Mouse (Mus musculus) MN1 (cell line): Measurements from ENCODE around the gene Coasy.

Experiments used
- DNase-seq: peaks from one replicate; pipeline ENCODE4 v3.0.0-alpha.2; 2016; ENCODE audit warnings: low spot score

Gene Coasy

DNA sequence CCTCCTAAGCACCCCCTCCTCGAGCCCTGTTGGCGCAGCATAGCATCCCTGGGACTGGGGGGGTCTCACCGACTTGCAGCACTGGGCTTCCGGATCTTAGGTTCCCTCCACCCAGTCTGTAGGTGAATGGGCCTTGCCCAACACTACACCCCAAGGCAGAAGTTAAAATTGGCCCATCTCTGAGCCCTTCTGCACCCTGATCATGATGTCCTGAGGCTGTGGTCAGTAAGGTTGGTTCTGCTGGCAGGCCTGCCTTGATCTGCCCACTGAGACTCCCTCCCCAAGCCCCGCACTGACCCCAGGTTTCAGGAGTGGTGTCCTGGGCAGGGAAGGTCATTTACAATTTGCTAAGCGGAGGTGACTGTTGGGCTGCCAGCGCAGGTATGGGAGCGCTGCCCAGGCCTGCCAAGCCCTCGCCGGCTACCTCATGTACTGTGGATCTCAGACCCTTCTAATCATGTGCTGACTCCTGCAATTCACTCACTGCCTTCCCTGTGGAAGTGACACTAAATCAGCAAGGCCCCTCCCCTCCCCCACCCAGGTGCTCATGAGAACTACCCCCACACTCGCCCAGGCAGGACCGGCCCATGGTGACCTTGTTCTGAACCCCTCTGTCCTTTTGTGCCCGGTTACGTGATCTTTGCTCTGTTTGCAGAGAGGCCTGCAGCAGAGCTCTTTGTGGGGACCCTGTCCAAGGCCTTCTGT lies 19.2 kb upstream of the Coasy start:
- no peak for DNase-seq

DNA sequence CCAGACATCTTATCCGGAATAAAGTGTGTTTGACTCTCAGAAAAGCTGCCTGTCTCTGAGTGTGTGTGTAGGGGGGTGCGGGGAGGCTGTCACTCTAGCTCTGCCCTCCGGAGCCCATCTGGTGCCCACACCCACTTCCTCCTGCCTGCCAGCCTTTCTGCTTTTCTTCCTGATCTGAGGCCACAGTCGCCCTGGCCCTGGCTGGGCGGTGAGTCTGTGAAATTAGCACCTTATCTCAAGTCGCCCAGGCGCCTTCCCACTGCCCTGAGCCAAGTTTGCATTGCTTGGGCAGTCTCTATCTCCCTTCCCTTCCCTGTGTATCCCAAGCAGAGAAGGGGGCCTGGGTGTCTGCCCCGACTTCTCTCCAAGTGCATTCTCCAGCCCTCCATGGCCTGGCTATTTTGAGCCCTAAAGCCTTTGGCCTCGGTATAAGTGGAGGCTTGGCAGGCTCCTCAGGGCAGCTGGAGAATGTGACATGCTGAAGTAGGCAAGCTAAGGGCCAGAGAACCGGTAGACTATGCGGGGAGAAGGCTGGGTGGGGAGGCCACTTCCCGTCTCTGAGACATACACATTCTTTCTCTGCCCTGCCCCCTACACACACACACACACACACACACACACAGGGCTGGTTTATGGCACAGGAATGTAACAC lies 18.6 kb upstream of the Coasy start:
- DNase-seq = peak; percentile 85

DNA sequence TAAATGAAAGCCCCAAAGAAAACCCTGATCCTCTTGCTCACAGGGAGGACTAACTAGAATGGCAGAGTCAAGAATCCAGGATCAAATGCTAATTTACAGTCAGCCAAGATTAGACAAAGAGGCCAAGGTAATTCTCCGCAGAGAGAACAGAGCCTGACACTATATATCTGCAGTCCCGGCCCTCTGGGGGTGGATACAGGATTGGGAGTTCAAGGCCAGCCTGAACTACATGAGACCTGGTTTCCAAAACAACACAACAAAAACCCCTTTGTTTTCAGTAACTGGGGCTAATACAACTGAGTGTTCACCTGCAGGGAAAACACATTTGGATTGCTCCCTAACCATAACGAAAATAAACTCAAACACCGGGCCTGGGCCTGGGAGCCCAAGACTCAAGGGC lies 17.9 kb upstream of the Coasy start:
- DNase-seq = no peak

DNA sequence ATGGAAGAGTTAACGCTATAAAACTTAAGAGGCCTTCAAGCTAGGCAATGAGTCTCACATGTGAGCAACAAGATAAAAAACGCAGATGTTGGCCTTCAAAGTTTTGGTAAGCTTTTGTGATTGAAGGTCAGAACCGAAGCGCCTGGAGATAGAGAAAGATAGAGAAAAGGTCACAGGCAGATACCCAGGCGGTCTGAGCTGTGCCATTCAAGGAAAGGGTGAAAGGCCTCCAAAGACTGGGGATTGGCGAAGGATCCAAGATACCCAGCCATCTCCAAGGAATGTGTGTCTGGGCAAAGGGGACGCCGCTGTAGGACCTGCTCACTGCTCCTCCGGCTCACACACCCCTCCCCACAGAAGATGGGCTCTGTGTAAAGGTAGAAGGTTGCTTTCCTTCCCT lies 17.4 kb upstream of the Coasy start:
- DNase-seq = no peak

DNA sequence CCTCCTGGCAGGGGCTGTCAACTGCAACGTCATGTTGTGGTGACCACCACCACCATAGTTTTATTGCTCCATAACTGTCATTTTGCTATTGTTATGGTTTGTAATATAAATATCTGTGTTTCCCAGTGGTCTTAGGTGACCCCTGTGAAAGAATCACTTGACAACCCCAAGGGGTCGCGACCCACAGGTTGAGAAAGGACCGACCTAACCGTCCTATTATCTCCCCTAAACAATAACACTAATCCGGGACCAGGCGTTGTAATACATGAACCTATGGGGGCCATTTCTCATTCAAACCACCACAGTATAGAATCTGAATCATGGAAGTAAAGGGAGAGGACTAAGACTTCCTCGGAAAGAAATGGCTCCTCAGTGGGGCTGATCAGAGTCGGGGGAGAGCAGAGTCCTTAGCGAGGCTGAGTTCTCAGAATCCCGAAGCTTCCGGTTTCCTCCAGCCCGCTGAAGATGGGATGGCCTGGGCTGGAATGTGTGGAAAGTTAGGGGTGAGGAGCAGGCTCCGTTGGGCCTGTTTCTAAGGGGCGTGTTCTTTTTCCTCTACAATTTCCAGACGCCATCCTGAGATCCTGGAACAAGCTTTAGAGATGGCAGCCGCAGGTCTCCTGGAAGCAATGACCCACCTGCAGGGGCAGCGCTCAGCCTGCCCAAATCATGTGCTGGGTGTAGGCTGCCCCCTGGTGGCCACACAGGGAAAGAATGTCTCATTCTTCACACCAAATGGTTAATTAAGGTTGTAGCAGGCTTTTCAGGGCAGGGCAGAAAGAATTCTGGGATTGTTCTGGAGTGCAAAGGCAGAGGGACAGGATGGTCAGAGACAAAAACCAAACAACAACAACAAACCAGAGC lies 15.6 kb upstream of the Coasy start:
- DNase-seq = peak; percentile 79

DNA sequence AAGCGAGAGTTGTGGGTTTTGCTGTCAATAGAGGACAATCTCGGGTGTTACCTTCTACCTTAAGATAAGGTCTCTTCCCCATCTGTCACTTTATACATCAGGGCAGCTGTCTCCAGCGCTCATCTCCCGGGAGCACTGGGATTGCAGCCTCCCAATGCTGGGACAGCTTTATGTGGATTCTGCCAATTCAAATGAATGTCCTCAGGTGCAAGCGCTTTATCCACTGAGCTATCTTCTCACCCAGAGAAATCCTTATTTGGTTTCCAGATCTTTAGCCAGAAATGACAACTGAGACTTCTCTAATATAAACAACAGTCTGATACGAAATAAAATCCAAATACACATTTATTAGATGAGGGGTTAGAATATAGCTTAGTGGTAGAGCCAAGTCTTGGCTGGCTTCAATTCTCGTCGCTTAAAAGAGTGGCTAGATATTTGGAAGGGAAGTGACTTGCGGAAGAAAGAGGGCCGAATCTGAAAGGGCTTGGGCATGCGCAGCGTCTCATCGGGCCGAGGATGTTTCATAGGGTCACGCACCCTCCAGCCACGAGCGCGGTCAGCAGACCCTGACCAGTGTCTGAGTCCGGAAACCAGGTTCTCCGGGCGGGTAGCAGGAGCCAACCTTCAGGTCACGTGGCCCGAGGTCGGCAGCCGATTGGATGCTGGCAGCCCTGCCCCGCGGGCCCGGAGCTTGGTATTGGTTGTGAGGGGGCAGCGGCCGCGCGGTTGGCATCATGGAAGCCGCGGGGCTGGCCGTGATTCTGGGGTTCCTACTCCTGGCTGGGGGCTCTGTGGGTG lies 12.8 kb upstream of the Coasy start, which contains the start of gene Naglu:
Gene Naglu, plus strand, starts transcription at position 622 of the 798 bp plus-strand sequence.
- DNase-seq = peak; percentile 96

DNA sequence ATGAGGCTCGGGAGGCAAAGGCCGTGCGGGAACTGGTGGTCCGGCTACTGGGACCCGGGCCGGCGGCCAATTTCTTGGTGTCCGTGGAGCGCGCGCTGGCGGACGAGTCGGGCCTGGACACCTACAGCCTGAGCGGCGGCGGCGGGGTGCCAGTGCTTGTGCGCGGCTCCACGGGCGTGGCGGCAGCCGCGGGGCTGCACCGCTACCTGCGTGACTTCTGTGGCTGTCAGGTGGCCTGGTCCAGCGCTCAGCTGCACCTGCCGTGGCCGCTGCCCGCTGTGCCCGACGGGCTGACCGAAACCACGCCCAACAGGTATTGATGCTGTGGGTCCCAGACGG lies 12.2 kb upstream of the Coasy start:
- DNase-seq = no peak

DNA sequence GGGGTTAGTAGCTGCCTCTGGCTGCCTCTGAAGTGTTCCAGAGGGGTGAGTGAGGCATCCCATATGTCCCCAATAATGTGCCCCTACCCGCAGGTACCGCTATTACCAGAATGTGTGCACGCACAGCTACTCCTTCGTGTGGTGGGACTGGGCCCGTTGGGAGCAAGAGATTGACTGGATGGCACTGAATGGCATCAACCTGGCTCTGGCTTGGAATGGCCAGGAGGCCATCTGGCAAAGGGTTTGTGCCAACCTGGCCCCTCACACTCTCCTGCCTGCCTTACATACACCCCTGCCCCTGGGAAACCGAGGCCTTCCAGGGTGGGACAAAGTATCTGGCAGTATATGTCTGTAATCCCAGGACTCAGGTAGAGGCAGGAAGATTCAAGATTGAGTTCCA lies 11.4 kb upstream of the Coasy start:
- no peak for DNase-seq

DNA sequence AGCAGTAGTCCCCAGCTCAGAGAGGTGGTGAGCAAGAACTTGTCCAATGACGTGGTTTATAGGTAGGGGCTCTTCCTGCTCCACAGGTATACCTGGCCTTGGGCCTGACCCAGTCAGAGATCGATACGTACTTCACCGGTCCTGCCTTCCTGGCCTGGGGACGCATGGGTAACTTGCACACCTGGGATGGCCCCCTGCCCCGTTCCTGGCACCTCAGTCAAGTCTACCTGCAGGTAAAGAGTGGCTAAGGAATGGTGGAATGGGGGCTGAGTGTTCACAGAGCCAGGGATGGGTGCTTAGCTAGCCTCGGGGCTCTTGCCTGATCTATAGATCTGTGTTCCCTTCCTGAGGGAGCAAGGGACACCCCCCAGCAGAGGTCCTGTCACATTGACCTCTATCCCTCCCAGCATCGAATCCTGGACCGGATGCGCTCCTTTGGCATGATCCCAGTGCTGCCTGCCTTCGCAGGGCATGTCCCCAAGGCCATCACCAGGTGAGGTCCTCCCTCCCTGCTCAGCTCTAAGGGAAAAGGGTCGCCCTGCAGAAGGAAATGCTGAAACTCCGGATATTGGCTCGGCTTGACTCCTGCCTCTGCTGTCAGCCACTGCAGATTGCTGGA lies 10.4 kb upstream of the Coasy start:
- DNase-seq = no peak

DNA sequence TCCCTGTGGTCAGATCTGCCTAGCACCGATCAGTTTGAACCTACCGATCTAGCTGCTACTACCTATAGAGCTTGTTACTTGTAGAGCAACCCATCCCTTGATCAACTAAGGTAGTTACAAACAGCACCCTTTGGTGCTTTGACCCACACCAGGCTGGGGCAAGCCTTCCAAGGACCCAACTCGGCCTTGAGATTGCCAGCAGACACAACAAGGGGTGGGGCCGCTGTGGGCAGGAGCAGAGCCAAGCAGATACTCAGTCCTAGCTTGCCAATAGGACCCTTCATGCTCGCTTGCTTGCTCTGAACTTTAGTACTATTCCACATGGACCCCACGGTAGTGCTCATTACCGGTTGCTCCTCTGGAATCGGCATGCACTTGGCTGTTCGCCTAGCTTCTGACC lies 4.2 kb upstream of the Coasy start, which contains the start of gene Hsd17b1:
Gene Hsd17b1, plus strand, starts transcription at position 291 of the 400 bp plus-strand sequence.
- no peak for DNase-seq

DNA sequence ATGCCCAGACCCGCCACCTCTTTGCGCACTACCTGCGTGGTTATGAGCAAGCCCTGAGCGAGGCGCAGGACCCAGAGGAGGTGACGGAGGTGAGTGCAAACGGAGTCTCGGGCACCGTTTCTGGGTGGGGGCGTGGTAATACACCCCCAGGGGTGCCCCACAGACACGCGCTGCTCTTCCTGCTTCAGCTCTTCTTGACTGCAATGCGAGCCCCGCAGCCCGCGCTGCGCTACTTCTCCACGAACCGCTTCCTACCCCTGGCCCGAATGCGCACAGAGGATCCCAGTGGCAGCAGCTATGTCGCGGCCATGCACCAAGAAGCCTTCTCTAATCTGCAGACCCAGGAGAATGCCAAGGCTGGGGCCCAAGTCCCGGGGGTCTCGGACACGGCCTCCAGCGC lies 2.6 kb upstream of the Coasy start:
- DNase-seq = no peak

DNA sequence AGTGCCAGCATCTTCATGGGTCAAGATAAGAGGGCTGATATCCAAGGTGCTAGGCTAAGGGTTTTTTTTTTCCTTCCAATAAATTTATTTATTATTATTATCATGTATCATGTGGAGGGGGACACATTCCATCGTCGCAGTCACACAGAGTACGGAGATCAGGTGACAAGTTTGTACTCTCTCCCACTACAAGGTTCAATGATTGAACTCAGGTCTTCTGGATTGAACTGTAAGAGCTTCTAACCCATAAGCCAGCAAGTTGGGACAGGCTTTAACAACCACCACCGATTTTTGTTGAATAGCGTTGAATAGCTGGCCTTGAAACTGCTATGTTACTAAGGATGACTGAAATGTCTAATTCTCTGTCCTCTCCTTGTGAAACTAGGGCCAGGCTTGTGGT lies 1.9 kb upstream of the Coasy start:
- DNase-seq = no peak

DNA sequence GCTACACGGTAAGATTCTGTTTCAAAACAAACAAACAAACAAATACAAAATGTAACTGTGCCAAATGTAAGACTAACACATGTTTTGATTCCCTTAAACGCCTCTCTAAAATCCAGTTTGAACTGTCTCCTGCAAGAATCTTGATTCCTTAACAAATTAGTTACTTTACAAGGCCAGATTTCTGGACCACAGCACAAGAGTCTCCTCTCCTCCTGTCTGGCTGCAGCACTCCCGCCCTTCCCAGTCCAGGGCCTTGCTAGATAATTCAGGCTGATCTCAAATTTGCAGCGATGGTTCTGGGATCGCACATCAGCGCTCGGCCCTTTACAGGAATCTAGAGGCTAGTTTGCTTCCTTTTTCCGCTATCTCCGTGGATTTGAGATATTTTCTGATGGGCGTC lies 706 bp upstream of the Coasy start:
- DNase-seq = peak; percentile 49

DNA sequence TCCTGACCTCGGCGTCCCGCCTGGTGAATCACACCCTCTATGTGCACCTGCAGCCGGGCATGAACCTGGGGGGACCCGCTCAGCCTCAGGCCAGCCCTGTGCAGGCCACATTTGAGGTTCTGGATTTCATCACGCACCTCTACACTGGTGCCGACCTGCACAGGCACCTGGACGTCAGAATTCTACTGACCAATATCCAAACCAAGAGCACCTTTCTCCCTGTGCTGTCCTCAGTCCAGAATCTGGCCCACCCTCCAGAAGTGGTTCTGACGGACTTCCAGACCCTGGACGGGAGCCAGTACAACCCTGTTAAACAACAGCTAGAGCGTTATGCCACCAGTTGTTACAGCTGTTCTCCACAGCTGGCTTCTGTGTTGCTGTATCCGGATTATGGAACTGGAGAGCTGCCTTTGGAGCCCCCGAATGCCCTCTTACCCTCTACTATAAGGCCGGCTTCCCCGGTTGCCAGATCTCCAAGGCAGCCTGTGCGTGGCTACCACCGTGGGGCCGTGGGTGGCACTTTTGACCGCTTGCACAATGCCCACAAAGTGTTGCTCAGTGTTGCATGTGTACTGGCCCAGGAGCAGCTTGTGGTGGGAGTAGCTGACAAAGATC lies 825 bp downstream of the Coasy start:
- DNase-seq = peak; percentile 55

DNA sequence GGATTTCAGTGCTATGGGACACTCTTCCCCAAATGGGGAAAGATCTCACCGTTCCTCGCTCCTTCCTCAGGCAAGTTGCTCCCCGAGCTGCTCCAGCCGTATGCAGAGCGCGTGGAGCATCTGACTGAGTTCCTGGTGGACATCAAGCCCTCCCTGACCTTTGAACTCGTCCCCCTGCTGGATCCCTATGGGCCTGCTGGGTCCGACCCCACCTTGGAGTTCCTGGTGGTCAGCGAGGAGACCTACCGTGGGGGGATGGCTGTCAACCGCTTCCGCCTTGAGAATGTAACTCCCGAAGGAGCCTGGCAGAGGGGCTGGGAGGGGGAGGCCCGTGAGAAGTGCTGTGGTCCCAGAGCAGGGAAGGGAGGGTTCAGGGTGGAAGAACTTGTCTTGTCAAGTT lies 1.9 kb downstream of the Coasy start:
- DNase-seq = no peak

DNA sequence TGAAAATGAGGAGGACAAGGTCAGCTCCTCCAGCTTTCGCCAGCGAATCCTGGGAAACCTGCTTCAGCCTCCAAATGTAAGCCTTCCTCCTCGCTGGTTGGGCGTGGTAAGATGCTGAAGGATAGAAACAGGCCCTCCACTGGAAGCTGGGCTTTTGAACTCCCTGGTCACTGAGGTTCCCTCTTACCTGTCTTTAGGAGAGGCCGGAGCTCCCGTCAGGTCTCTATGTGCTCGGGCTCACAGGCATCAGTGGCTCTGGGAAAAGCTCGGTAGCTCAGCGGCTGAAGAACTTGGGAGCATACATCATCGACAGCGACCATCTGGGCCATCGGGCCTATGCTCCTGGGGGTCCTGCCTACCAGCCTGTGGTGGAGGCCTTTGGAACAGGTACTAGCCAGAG lies 2.4 kb downstream of the Coasy start:
- no peak for DNase-seq

DNA sequence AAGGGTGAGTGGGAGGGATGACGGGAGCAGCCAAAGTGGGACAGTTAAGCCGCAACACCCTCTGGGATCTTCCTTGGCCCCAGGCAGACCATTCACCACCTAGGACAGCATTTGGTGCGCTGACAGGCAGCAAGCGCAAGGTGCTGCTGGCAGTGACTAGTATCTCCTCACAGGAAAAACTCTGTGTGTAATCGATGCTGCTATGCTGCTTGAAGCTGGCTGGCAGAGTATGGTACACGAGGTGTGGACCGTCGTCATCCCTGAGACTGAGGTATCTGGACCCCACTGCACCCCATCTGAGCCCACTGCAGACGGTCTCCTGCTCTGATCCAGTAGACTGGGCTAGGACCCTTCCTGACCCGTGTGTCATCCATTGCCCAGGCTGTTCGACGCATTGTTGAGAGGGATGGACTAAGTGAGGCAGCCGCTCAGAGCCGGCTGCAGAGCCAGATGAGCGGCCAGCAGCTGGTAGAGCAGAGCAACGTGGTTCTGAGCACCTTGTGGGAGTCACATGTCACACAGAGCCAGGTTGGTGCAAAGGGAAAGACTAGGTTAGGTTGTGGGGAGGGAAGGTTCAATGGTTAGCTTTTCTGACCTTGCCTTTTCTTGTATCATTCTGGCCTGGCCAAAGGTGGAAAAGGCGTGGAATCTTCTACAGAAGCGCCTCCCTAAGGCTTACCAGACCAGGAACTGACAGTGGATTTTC lies 3.4 kb downstream of the Coasy start:
- DNase-seq = no peak

DNA sequence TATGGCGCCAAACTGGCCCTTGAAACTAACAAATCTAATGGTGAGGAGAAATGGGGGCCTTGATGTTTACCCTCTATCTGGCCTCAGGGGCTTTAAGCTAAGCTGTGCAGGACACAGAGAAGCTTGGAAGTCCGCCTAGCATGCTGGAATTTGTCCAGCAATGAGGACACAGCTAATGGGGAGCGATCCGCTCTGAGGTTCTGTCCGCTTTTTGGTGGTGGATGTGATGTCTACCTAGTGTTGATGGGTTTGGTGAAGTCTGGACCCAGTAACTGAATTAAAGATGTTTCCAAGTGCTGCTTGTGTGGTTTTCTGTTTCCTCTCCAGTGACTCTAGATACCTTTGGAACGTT lies 3.9 kb downstream of the Coasy start:
- no peak for DNase-seq

DNA sequence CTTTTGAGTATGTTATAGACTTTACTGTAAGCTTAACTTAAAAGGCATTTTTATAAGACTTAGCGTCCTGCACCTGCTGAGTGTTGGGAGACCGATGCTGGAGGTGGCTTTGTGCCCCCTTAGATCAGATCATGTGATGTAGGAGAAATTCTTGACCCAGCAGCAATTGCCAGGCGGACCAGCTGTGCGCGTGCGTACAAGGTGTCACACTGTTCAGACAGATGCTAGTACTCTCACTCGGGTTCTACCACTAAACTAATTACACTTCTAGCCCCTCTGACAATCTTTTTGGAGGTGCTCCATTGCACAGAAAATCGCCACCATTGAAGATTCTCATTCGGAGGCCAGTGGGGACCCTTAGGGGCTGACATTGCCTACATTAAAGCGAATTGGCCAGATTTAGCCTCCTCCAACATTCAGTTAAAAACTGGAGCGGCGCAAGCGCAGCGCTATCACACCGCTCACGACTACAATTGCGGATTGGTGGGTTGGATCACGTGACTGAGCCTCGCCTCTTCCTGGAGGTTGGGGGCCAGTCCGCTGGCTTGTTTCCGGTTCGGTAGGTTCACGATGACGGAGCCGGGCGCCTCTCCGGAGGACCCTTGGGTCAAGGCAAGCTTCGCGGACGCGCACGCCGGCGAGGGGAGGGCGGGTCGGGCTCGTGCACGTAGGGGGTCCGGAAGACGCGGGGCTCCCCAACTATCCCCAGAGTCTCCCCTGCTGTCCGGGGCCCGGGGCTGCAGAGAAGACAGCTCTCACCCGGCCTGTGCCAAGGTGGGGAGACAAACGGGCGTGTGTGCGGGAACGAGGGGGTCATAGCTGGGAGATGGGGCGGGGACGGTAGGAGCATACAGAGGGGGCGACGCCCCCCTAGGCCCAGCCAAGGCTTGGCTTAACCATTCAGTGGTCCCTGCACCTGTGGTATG lies 4.7 kb downstream of the Coasy start, which contains the start of gene Mlx:
Gene Mlx, plus strand, starts transcription at position 522 of the 926 bp plus-strand sequence.
- peak; percentile 92 for DNase-seq

DNA sequence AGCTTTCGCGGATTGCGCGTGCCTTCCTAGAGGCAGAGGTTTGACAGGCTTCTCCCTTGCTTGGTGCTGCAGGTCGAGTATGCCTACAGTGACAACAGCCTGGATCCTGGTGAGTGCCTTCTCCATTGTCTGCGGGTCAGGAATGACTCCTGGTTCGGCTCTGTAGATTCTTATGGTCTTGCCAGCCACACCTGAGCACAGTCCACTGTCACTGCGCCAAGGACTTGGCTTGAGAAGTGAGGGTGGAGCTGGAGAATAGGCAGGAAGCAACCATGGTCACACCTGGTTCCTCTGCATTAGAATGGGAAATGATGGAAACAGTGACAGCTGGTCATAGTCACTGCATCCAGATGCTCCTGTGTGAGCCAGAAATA lies 5.3 kb downstream of the Coasy start:
- peak; percentile 30 for DNase-seq
